Mouse (Mus musculus): ENCODE results near the gene Ppm1m. TPM values are rescaled to one million over a fixed set of nuclear protein-coding genes. Genes with fewer than 3 reads are reported as not detected.
A peak's percentile ranks its signal among the peaks of the same experiment; 100 is the strongest.

Ppm1m gene
- polyA plus RNA-seq, 1 experiment from 2014 or later = 56.8 TPM

- no peak overlapping the region for H3K27ac ChIP-seq (ENCODE audit: low read length)
- no peak overlapping the region for H3K9ac ChIP-seq (replicated peaks; ENCODE audit: low read length)
- no peaks in the 10 kb centered on the region for H3K9me3 ChIP-seq (ENCODE audit: low read length)
- H3K4me1 ChIP-seq (ENCODE audit: insufficient read depth, low read length) = peaks cover 32% of the 10 kb centered on the region
- no peak overlapping the region for H3K4me3 ChIP-seq (ENCODE audit: low read length)
- ATAC-seq (ENCODE audit: low FRiP score, low TSS enrichment) = no peak
- 60% methylated on average over 5 of the region's 5 CpGs for WGBS
- H3K4me2 ChIP-seq (replicated peaks; ENCODE audit: low read depth, low read length) = no peak overlapping the region
- no peaks in the 10 kb centered on the region for H3K27me3 ChIP-seq (ENCODE audit: insufficient read depth, low read length)
- H3K36me3 ChIP-seq (ENCODE audit: insufficient read depth, low read length) = peaks cover 16% of the 10 kb centered on the region; the same call in 1 of the 2 replicates
Measured at GRCm38 (mm10) chr9:106208181-106208580, 8.6 kb upstream of the Ppm1m start.

- Histone ChIP-seq H3K36me3 (ENCODE audit: insufficient read depth, low read length) (0 out of 2 replicates have a peak, but pooled peaks cover 12% of the 10 kb centered on the region), H3K4me2 (replicated peaks; ENCODE audit: low read depth, low read length) (no peak overlapping the region), H3K4me1 (ENCODE audit: insufficient read depth, low read length) (peaks cover 33% of the 10 kb centered on the region), H3K27ac (ENCODE audit: low read length) (no peak overlapping the region), H3K27me3 (ENCODE audit: insufficient read depth, low read length) (no peaks in the 10 kb centered on the region), H3K4me3 (ENCODE audit: low read length) (no peak overlapping the region), H3K9me3 (ENCODE audit: low read length) (no peaks in the 10 kb centered on the region), H3K9ac (replicated peaks; ENCODE audit: low read length) (no peak overlapping the region)
- no peak for ATAC-seq (ENCODE audit: low FRiP score, low TSS enrichment)
- WGBS = 61% methylated on average over 2 of the region's 2 CpGs
Measured at GRCm38 (mm10) chr9:106206515-106206914, 7.0 kb upstream of the Ppm1m start.

- H3K27ac ChIP-seq (ENCODE audit: low read length) = no peak overlapping the region
- H3K9ac ChIP-seq (replicated peaks; ENCODE audit: low read length) = no peak overlapping the region
- H3K27me3 ChIP-seq (ENCODE audit: insufficient read depth, low read length) = no peaks in the 10 kb centered on the region
- peaks cover 28% of the 10 kb centered on the region for H3K4me1 ChIP-seq (ENCODE audit: insufficient read depth, low read length)
- no peak overlapping the region for H3K4me2 ChIP-seq (replicated peaks; ENCODE audit: low read depth, low read length)
- WGBS = 77% methylated on average over 7 of the region's 7 CpGs
- H3K36me3 ChIP-seq (ENCODE audit: insufficient read depth, low read length) = 0 out of 2 replicates have a peak, but pooled peaks cover 12% of the 10 kb centered on the region
- ATAC-seq (ENCODE audit: low FRiP score, low TSS enrichment) = no peak
- H3K4me3 ChIP-seq (ENCODE audit: low read length) = no peak overlapping the region
- H3K9me3 ChIP-seq (ENCODE audit: low read length) = no peaks in the 10 kb centered on the region
Measured at GRCm38 (mm10) chr9:106205713-106206290, 6.3 kb upstream of the Ppm1m start.

GRCm38 (mm10) chr9:106203990-106204851 is 4.7 kb upstream of the Ppm1m start:
- Histone ChIP-seq H3K4me1 (ENCODE audit: insufficient read depth, low read length) (peaks cover 37% of the 10 kb centered on the region), H3K4me2 (replicated peaks; ENCODE audit: low read depth, low read length) (peak overlapping the region; percentile 61), H3K9me3 (ENCODE audit: low read length) (no peaks in the 10 kb centered on the region), H3K27ac (ENCODE audit: low read length) (peak overlapping the region; percentile 3; the same call in 1 of the 2 replicates), H3K4me3 (ENCODE audit: low read length) (peak overlapping the region; percentile 69), H3K27me3 (ENCODE audit: insufficient read depth, low read length) (no peaks in the 10 kb centered on the region), H3K9ac (replicated peaks; ENCODE audit: low read length) (peak overlapping the region; percentile 78), H3K36me3 (ENCODE audit: insufficient read depth, low read length) (0 out of 2 replicates have a peak, but pooled peaks cover 9% of the 10 kb centered on the region)
- 57% methylated on average over 7 of the region's 7 CpGs for WGBS
- ATAC-seq (ENCODE audit: low FRiP score, low TSS enrichment) = no peak

DNA sequence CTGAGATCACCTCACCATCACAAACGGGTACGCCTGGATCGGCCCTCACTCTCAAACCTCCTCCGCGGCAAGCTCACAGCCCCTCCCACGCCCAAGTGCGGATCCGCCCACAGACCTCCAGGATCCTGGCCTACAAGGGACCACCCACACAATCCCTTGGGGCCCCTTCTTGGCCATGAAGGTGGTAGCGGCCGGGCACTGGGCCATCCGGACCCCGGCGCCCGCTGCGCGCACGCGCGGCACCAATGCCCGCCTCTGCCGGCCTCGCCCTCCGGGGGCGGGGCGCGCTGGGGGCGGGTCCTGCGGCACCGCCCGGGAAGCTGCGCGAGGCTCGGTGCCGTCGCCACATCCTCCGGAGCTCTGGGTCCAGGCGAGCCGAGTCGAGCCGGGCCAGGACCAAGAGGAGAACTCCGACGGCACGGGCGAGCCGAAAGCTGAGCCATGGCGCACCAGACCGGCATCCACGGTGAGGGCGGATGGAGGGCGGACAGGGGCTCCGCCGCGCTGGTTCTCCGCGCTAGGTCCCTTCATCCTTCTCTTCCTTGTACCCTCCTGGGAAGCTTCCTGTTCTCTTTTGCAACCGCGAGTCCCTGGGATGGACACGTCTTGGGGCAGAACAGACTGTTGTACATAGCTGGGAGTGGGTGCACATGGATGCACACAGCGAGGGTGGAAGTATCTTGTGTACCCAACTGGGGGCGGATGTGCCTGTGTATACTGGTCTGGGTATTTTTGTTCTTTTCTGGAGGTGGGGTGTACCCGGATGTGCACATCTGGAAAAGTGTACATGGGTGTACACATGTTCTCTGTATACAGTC is 3.5 kb upstream of the Ppm1m start, which contains the start of gene Twf2:
TSS of gene Twf2 (plus strand) at position 290 of the 818 bp plus-strand sequence.
- Histone ChIP-seq H3K9ac (replicated peaks; ENCODE audit: low read length) (peak within 1 kb of the TSS; percentile 78), H3K9me3 (ENCODE audit: low read length) (no peaks in the 10 kb centered on the region), H3K27me3 (ENCODE audit: insufficient read depth, low read length) (no peaks in the 10 kb centered on the region), H3K4me1 (ENCODE audit: insufficient read depth, low read length) (peaks cover 43% of the 10 kb centered on the region), H3K27ac (ENCODE audit: low read length) (peak within 1 kb of the TSS; percentile 72), H3K4me2 (replicated peaks; ENCODE audit: low read depth, low read length) (peak within 1 kb of the TSS; percentile 61), H3K36me3 (ENCODE audit: insufficient read depth, low read length) (0 out of 2 replicates have a peak, but pooled peaks cover 4% of the 10 kb centered on the region), H3K4me3 (ENCODE audit: low read length) (peak within 1 kb of the TSS; percentile 69)
- peak; percentile 90 for ATAC-seq (ENCODE audit: low FRiP score, low TSS enrichment)
- WGBS = 1% methylated on average over 55 of the region's 61 CpGs

- 0 out of 2 replicates have a peak overlapping the region, but pooled peaks have one; percentile 12 for H3K27ac ChIP-seq (ENCODE audit: low read length)
- 0 out of 2 replicates have a peak, but pooled peaks cover under 1% of the 10 kb centered on the region for H3K36me3 ChIP-seq (ENCODE audit: insufficient read depth, low read length)
- ATAC-seq (ENCODE audit: low FRiP score, low TSS enrichment) = no peak
- no peaks in the 10 kb centered on the region for H3K27me3 ChIP-seq (ENCODE audit: insufficient read depth, low read length)
- no peaks in the 10 kb centered on the region for H3K9me3 ChIP-seq (ENCODE audit: low read length)
- 80% methylated on average over 3 of the region's 3 CpGs for WGBS
- H3K4me2 ChIP-seq (replicated peaks; ENCODE audit: low read depth, low read length) = peak overlapping the region; percentile 61; the same call in 1 of the 2 replicates
- peak overlapping the region; percentile 28; the same call in 1 of the 2 replicates for H3K9ac ChIP-seq (replicated peaks; ENCODE audit: low read length)
- H3K4me3 ChIP-seq (ENCODE audit: low read length) = peak overlapping the region; percentile 69; the same call in 1 of the 2 replicates
- H3K4me1 ChIP-seq (ENCODE audit: insufficient read depth, low read length) = peaks cover 49% of the 10 kb centered on the region
Measured at GRCm38 (mm10) chr9:106201895-106202294, 2.3 kb upstream of the Ppm1m start.

DNA sequence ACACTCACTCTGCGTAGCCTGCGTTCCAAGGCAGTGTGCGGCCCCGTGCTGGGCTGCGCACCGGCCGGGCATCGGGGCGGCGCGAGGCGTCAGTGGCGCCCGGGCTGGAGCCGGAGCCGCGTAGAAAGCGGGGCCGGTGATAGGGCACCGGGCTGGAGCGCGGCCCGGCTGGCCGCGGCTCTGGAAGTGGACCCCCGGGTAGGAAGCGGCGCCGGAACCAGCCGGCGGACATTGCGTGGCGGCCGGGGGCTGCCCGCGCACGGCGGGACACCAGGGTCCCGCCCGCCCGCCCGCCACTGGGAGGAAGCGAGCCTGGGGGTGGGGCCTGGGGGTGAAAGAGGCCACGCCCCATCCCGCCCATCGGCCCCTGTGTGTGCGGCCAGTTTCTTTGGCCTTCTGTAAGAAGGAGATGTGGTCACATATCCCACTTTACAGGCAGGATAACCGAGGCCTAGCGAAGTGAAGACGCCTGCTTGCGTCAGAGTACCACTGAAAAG is 536 bp downstream of the Ppm1m start:
- H3K9ac ChIP-seq (replicated peaks; ENCODE audit: low read length) = peak overlapping the region; percentile 81
- peaks cover 16% of the 10 kb centered on the region for H3K36me3 ChIP-seq (ENCODE audit: insufficient read depth, low read length)
- no peaks in the 10 kb centered on the region for H3K27me3 ChIP-seq (ENCODE audit: insufficient read depth, low read length)
- H3K4me3 ChIP-seq (ENCODE audit: low read length) = peak overlapping the region; percentile 72
- peak; percentile 53; the same call in 1 of the 2 replicates for ATAC-seq (ENCODE audit: low FRiP score, low TSS enrichment)
- peaks cover 33% of the 10 kb centered on the region for H3K4me1 ChIP-seq (ENCODE audit: insufficient read depth, low read length)
- under 1% methylated on average over 42 of the region's 51 CpGs for WGBS
- H3K9me3 ChIP-seq (ENCODE audit: low read length) = no peaks in the 10 kb centered on the region
- H3K4me2 ChIP-seq (replicated peaks; ENCODE audit: low read depth, low read length) = peak overlapping the region; percentile 77
- peak overlapping the region; percentile 68 for H3K27ac ChIP-seq (ENCODE audit: low read length)

- Histone ChIP-seq H3K4me3 (ENCODE audit: low read length) (no peak overlapping the region), H3K4me2 (replicated peaks; ENCODE audit: low read depth, low read length) (no peak overlapping the region), H3K27me3 (ENCODE audit: insufficient read depth, low read length) (no peaks in the 10 kb centered on the region), H3K36me3 (ENCODE audit: insufficient read depth, low read length) (peaks cover 16% of the 10 kb centered on the region), H3K27ac (ENCODE audit: low read length) (no peak overlapping the region), H3K4me1 (ENCODE audit: insufficient read depth, low read length) (peaks cover 26% of the 10 kb centered on the region), H3K9ac (replicated peaks; ENCODE audit: low read length) (no peak overlapping the region), H3K9me3 (ENCODE audit: low read length) (no peaks in the 10 kb centered on the region)
- 87% methylated on average over 9 of the region's 9 CpGs for WGBS
- ATAC-seq (ENCODE audit: low FRiP score, low TSS enrichment) = no peak
Measured at GRCm38 (mm10) chr9:106197732-106198131, 1.8 kb downstream of the Ppm1m start.

- no peak overlapping the region for H3K4me2 ChIP-seq (replicated peaks; ENCODE audit: low read depth, low read length)
- no peak overlapping the region for H3K4me3 ChIP-seq (ENCODE audit: low read length)
- H3K27ac ChIP-seq (ENCODE audit: low read length) = no peak overlapping the region
- H3K36me3 ChIP-seq (ENCODE audit: insufficient read depth, low read length) = peaks cover 18% of the 10 kb centered on the region
- no peaks in the 10 kb centered on the region for H3K9me3 ChIP-seq (ENCODE audit: low read length)
- no peak overlapping the region for H3K9ac ChIP-seq (replicated peaks; ENCODE audit: low read length)
- 82% methylated on average over 3 of the region's 3 CpGs for WGBS
- no peak for ATAC-seq (ENCODE audit: low FRiP score, low TSS enrichment)
- no peaks in the 10 kb centered on the region for H3K27me3 ChIP-seq (ENCODE audit: insufficient read depth, low read length)
- peaks cover 24% of the 10 kb centered on the region for H3K4me1 ChIP-seq (ENCODE audit: insufficient read depth, low read length)
Measured at GRCm38 (mm10) chr9:106197081-106197713, 2.3 kb downstream of the Ppm1m start.
